Mouse (Mus musculus): ENCODE results near the gene Adm2. TPM values are rescaled to one million over a fixed set of nuclear protein-coding genes. Genes with fewer than 3 reads are reported as not detected.
A peak's percentile ranks its signal among the peaks of the same experiment; 100 is the strongest.

The Adm2 gene
- 0.33 and 0.53 TPM in 2 replicates for polyA plus RNA-seq (2014; fragmentation: Nextera tagmentation; extraction: Ambion mirVana)

DNA sequence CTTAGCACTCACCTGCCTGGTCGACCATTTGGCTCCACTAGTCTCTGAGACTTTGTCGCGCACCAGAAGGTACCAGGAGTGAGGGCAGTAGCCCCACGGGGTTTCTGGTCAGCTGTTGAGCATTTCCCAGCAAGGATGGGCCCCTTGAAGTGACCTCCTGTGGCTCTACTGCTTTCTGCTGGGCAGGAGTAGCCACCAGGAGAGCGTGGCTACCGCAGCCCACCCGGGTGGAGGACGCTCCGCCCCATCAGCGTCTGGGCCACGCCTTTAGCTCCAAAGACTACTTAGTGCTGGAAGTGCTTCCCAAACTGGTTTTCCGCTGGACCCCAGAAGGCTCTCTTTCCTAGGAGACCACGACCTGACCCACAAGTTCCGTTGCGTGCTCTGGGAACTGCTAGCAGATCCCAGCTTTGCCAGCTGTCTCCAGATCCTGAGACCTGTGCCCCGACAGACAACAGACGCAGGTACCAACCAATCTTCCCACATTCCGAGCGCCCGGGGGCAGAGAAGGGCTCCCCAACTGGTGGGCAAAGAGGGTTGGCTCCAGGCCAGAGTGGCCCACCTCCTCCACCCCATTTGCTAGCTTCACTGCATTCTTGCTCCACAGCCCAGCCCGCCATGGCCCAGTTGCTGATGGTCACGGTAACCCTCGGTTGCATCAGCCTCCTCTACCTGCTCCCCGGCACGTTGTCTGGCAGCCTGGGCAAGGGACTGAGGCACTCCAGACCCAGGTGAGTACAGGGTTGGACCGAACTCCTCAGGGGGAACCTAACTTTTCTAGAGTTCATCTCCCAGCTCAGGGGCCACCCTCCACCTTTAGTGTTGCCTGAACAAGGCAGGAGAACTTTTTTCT is at the start of gene Adm2:
Adm2 (plus strand) TSS at position 51 of the 853 bp plus-strand sequence.
- H3K27me3 ChIP-seq (ENCODE audit: insufficient read depth, low read length) = 0 out of 2 replicates have a peak, but pooled peaks cover 7% of the 10 kb centered on the region
- H3K4me3 ChIP-seq (ENCODE audit: low read depth, low read length) = peak within 1 kb of the TSS; percentile 19
- 5% methylated on average over 26 of the region's 26 CpGs for WGBS
- H3K4me1 ChIP-seq (ENCODE audit: insufficient read depth) = no peaks in the 10 kb centered on the region
- H3K9ac ChIP-seq = peak within 1 kb of the TSS; percentile 20; the same call in 1 of the 2 replicates
- DNase-seq = peak; percentile 50
- no peaks in the 10 kb centered on the region for H3K36me3 ChIP-seq (ENCODE audit: insufficient read depth)
- TF ChIP-seq CTCF (IDR thresholded peaks at IDR 0.05; ENCODE audit: low read depth) = no peak
- peak; percentile 47; the same call in 1 of the 2 replicates for ATAC-seq (ENCODE audit: insufficient read depth)
- no peak within 1 kb of the TSS for H3K27ac ChIP-seq (ENCODE audit: low read depth)
- peak within 1 kb of the TSS; percentile 55 for H3K4me2 ChIP-seq
- no peaks in the 10 kb centered on the region for H3K9me3 ChIP-seq (ENCODE audit: low read depth, low read length)

DNA sequence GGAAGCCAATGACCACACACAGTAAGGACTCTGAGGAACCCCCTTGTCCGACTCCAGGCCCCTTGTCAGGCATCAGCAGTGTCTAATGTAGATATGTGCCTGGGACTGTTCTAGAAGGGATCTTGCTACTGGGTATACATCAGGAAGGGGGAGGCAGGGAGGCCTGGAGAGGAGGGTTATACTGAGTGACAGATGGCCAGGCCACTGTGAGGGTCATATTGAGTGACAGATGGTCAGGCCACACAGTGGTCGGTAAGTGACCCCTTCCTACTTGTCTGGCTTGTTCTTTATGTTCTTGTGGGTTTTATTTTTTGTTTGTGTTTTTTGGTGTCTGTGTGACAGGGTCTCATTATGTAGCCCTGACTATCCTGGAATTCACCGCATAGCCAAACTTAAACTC is 47.0 kb upstream of the Adm2 start:
- Histone ChIP-seq H3K9me3 (ENCODE audit: low read depth, low read length) (no peaks in the 10 kb centered on the region), H3K4me1 (ENCODE audit: insufficient read depth) (no peaks in the 10 kb centered on the region), H3K27me3 (ENCODE audit: insufficient read depth, low read length) (no peaks in the 10 kb centered on the region), H3K4me2 (no peak overlapping the region), H3K36me3 (ENCODE audit: insufficient read depth) (peaks cover 50% of the 10 kb centered on the region), H3K27ac (ENCODE audit: low read depth) (no peak overlapping the region), H3K9ac (no peak overlapping the region), H3K4me3 (ENCODE audit: low read depth, low read length) (no peak overlapping the region)
- DNase-seq = no peak
- no peak for TF ChIP-seq CTCF (IDR thresholded peaks at IDR 0.05; ENCODE audit: low read depth)
- ATAC-seq (ENCODE audit: insufficient read depth) = no peak
- WGBS = 85% methylated on average over 3 of the region's 3 CpGs

DNA sequence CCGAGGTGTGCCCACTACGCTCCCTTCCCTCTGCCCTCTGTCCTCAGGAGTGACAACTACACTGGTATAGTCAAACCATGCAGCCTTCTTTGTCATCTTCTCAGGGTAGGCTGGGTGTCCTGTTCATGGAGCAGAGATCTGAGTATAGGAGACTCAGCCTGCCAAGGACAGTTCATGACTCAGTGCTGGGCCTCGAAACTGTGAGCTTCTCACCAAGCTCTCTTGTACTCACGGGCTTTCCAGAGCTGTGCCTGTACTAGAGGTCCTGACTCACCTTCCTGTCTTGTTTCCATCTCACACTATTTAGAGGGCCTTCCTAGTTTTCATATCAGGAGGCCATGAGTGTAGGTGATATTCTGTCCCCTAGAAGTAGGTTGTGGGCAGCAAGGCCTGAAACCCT is 45.2 kb upstream of the Adm2 start:
- no peak for ATAC-seq (ENCODE audit: insufficient read depth)
- Histone ChIP-seq H3K27me3 (ENCODE audit: insufficient read depth, low read length) (no peaks in the 10 kb centered on the region), H3K9ac (no peak overlapping the region), H3K9me3 (ENCODE audit: low read depth, low read length) (no peaks in the 10 kb centered on the region), H3K27ac (ENCODE audit: low read depth) (no peak overlapping the region), H3K4me3 (ENCODE audit: low read depth, low read length) (no peak overlapping the region), H3K4me1 (ENCODE audit: insufficient read depth) (no peaks in the 10 kb centered on the region), H3K36me3 (ENCODE audit: insufficient read depth) (peaks cover 62% of the 10 kb centered on the region), H3K4me2 (no peak overlapping the region)
- no peak for TF ChIP-seq CTCF (IDR thresholded peaks at IDR 0.05; ENCODE audit: low read depth)
- 91% methylated on average over 4 of the region's 4 CpGs for WGBS
- no peak for DNase-seq

DNA sequence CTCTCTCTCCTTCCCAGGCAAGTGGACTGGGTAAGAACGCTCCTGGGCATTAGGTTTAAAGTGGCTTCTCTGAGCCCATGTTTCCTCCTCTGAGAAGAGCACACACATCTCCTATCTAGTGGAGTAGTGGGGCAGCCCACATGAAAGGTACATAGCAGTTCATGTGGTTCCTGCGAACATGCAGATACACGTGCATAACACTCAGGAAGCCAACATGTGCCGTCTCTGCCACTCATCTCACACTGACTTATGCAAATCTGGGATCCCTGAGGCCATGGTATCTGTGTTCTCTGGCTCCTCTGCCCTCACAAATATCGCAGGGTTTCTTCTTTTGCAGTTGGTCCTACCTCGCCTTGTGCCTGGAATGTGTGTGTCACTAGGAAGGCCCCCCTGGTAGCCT is 40.0 kb upstream of the Adm2 start:
- WGBS = 81% methylated on average over 6 of the region's 6 CpGs
- Histone ChIP-seq H3K4me3 (ENCODE audit: low read depth, low read length) (no peak overlapping the region), H3K4me2 (no peak overlapping the region), H3K27ac (ENCODE audit: low read depth) (no peak overlapping the region), H3K27me3 (ENCODE audit: insufficient read depth, low read length) (no peaks in the 10 kb centered on the region), H3K4me1 (ENCODE audit: insufficient read depth) (no peaks in the 10 kb centered on the region), H3K9me3 (ENCODE audit: low read depth, low read length) (no peaks in the 10 kb centered on the region), H3K36me3 (ENCODE audit: insufficient read depth) (peaks cover 74% of the 10 kb centered on the region), H3K9ac (no peak overlapping the region)
- ATAC-seq (ENCODE audit: insufficient read depth) = no peak
- TF ChIP-seq CTCF (IDR thresholded peaks at IDR 0.05; ENCODE audit: low read depth) = no peak
- DNase-seq = no peak

GRCm38 (mm10) chr15:89284094-89284493 is 38.4 kb upstream of the Adm2 start:
- H3K27me3 ChIP-seq (ENCODE audit: insufficient read depth, low read length) = no peaks in the 10 kb centered on the region
- no peak overlapping the region for H3K4me3 ChIP-seq (ENCODE audit: low read depth, low read length)
- H3K4me1 ChIP-seq (ENCODE audit: insufficient read depth) = no peaks in the 10 kb centered on the region
- 86% methylated on average over 2 of the region's 2 CpGs for WGBS
- H3K9me3 ChIP-seq (ENCODE audit: low read depth, low read length) = no peaks in the 10 kb centered on the region
- no peak overlapping the region for H3K9ac ChIP-seq
- DNase-seq (no peak), ATAC-seq (ENCODE audit: insufficient read depth) (no peak)
- TF ChIP-seq CTCF (IDR thresholded peaks at IDR 0.05; ENCODE audit: low read depth) = no peak
- H3K4me2 ChIP-seq = no peak overlapping the region
- peaks cover 77% of the 10 kb centered on the region for H3K36me3 ChIP-seq (ENCODE audit: insufficient read depth)
- H3K27ac ChIP-seq (ENCODE audit: low read depth) = no peak overlapping the region

DNA sequence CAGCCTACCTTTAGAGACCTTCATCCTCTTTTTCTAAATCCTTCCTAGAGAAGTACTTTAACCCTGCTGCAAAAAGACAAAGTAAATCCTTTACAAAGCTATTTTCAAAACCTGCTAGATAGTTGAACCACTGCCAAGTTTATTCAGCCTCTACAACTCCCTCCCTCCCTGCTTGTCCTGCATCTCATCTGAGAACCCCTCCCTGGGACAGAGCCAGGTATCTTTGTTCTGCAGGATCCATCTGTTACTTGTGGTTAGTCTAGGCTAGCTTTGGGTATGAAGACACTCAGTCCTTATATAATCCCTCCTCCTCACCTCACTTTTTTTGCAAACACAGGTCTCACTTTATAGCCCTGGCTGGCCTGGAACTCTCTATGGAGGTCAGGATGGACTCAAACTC is 37.5 kb upstream of the Adm2 start:
- Histone ChIP-seq H3K4me3 (ENCODE audit: low read depth, low read length) (no peak overlapping the region), H3K27ac (ENCODE audit: low read depth) (no peak overlapping the region), H3K27me3 (ENCODE audit: insufficient read depth, low read length) (no peaks in the 10 kb centered on the region), H3K36me3 (ENCODE audit: insufficient read depth) (peaks cover 81% of the 10 kb centered on the region), H3K9ac (no peak overlapping the region), H3K4me2 (no peak overlapping the region), H3K4me1 (ENCODE audit: insufficient read depth) (no peaks in the 10 kb centered on the region), H3K9me3 (ENCODE audit: low read depth, low read length) (no peaks in the 10 kb centered on the region)
- no peak for TF ChIP-seq CTCF (IDR thresholded peaks at IDR 0.05; ENCODE audit: low read depth)
- DNase-seq (peak; percentile 24), ATAC-seq (ENCODE audit: insufficient read depth) (no peak)

- no peak for TF ChIP-seq CTCF (IDR thresholded peaks at IDR 0.05; ENCODE audit: low read depth)
- Histone ChIP-seq H3K9ac (no peak overlapping the region), H3K27ac (ENCODE audit: low read depth) (no peak overlapping the region), H3K4me1 (ENCODE audit: insufficient read depth) (no peaks in the 10 kb centered on the region), H3K27me3 (ENCODE audit: insufficient read depth, low read length) (no peaks in the 10 kb centered on the region), H3K36me3 (ENCODE audit: insufficient read depth) (peaks cover 81% of the 10 kb centered on the region), H3K4me2 (no peak overlapping the region), H3K9me3 (ENCODE audit: low read depth, low read length) (no peaks in the 10 kb centered on the region), H3K4me3 (ENCODE audit: low read depth, low read length) (no peak overlapping the region)
- WGBS = 88% methylated on average over 5 of the region's 5 CpGs
- ATAC-seq (ENCODE audit: insufficient read depth) (no peak), DNase-seq (no peak)
Observed at GRCm38 (mm10) chr15:89285478-89285877, 37.0 kb upstream of the Adm2 start.
